Mouse (Mus musculus): Measurements from ENCODE around the gene Slc6a6. TPM values are rescaled to one million over a fixed set of nuclear protein-coding genes. Genes with fewer than 3 reads are reported as not detected.

Gene Slc6a6
- 42.7 TPM for polyA plus RNA-seq (2017; shearing (Covaris generic))

DNA sequence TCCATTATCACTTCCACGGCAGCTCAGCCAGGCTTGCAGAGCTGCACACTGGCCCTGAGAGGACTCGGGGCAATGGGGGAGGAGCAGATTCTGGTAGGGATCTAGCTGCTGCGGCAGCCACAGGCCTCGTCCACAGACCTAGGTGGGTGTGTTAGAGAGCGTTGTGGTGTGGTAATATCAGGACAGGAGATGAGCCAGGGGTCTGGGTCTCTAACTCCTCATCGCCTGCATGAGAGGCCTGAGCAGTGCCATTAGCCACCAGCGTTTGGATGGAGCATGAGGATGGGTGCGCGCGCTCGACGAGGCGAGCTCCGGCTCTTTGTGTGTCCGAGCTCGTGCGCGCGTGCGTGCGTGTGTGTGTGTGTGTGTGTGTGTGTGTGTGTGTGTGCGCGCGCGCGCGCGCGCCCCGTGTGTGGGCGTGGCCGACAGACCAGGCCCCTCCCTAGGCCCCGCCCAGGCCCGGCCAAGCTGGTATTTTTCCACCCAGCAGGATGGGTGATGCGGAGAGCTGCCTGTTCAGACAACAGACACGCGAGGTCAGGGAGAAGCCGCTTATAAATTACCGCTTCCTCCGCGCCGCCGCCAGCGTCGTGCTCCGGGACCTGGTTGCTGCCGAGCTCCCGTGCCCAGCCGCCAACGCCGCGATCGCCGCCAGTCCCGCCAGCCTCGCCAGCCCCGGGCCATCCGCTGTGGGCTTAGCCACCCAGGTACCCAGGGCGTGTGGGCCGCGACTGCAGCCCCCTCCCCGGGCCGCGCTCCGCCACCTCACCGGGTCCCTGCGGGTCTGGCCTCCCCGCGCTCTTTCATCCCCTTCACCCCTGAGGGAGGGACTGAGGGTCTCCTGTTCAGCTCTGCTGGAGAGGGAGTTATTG lies at the start of gene Slc6a6:
Slc6a6 (plus strand) TSS at position 452 of the 872 bp plus-strand sequence.

Other genes starting within 250 kb of the Slc6a6 start
- gene Chchd4, start 210.5 kb upstream of the Slc6a6 start, polyA plus RNA-seq (2017; shearing (Covaris generic)): 18.7 TPM
- 71.1 TPM for gene Tmem43, start 210.3 kb upstream of the Slc6a6 start, polyA plus RNA-seq (2017; shearing (Covaris generic))
- gene Xpc, start 168.2 kb upstream of the Slc6a6 start, polyA plus RNA-seq (2017; shearing (Covaris generic)): 36.2 TPM
- gene Lsm3, start 168.1 kb upstream of the Slc6a6 start, polyA plus RNA-seq (2017; shearing (Covaris generic)): 128 TPM
- gene Grip2, start 143.2 kb downstream of the Slc6a6 start, polyA plus RNA-seq (2017; shearing (Covaris generic)): 0.12 TPM
- 36.6 TPM for gene Ccdc174, start 194.0 kb downstream of the Slc6a6 start, polyA plus RNA-seq (2017; shearing (Covaris generic))
- gene 4930590J08Rik, start 218.8 kb downstream of the Slc6a6 start, polyA plus RNA-seq (2017; shearing (Covaris generic)): 0.15 TPM